Mouse (Mus musculus) kidney, adult 11 months (tissue): Measurements from ENCODE around the gene 2010111I01Rik.
"Not testable (repeated sequence)": the region's sequence is repeated elsewhere in the genome, so short reads cannot be mapped to it uniquely, and the experiment has no call there.

Experiments used
- DNase-seq: peaks from one replicate; pipeline ENCODE4 v3.0.0; 2022

2010111I01Rik gene

GRCm38 (mm10) chr13:63296300-63296699 lies 331.6 kb downstream of the 2010111I01Rik start:
- peak; percentile 60 for DNase-seq

GRCm38 (mm10) chr13:63297003-63297402 lies 332.3 kb downstream of the 2010111I01Rik start:
- DNase-seq, result no peak

DNA sequence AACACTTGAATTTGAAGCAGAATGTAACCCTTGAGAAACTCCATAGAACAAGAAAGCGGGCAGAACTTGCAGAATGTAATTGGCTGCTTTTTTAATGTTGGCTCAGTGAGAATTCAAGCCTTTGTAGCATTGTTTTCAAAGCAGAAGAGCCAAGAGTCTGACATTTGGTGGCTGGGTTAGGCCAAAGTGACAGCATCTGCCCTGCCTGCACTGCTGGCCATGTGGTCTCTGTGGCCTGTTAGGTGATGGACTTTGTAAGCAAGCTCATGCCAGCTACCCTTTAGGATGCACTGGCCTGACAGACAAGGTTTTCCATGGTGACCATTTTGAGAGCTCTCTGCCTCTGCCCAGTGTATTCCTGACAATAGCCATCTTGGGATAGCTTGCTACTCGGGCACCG lies 333.2 kb downstream of the 2010111I01Rik start:
- no peak for DNase-seq

DNA sequence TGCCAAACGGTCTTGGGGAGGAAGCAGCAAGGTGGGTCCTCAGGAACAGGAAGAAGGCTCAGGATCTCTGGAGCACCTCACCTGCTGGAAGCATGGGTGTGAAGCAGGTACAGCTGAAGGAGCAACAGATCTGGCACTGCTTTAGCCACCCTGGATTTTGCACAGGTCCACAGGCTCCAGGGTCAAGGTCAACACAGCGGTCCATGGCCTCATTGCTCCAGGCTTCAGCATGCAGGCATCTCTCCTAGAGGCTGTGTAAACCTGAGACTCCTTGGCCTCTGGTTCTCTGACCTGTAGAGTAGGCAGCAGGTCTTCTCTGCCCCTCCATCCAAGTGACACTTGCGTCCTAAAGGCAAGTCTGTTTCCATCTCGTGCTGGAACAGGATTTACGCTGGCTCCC lies 334.2 kb downstream of the 2010111I01Rik start:
- no peak for DNase-seq

- no peak for DNase-seq
Measured at GRCm38 (mm10) chr13:63300929-63301328, 336.2 kb downstream of the 2010111I01Rik start.

GRCm38 (mm10) chr13:63301764-63302209 lies 337.1 kb downstream of the 2010111I01Rik start:
- DNase-seq, result no peak

DNA sequence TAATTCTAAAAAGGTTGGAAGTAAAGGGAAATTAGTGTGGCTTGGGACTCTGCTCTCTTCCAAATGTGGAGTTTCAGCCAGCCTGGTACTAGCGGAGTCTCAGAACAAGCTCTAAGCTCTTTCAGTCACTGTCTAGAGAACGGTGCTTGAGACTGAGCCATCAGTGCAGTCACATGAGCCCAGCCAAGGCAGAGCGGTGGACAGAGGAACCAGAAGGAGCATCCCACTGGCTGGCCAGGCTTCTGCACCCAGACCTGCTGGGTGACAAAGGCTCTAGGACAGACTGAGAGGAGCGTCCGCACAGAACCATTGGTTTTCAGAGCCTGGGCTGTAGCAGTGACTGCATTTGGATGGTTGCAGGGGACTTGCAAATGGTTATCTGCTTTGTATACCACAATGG lies 337.7 kb downstream of the 2010111I01Rik start:
- no peak for DNase-seq

GRCm38 (mm10) chr13:63304124-63304792 lies 339.6 kb downstream of the 2010111I01Rik start:
- no peak for DNase-seq

- no peak for DNase-seq
Measured at GRCm38 (mm10) chr13:63304799-63305159, 340.1 kb downstream of the 2010111I01Rik start.

GRCm38 (mm10) chr13:63305160-63306011 lies 340.7 kb downstream of the 2010111I01Rik start:
- no peak for DNase-seq

DNA sequence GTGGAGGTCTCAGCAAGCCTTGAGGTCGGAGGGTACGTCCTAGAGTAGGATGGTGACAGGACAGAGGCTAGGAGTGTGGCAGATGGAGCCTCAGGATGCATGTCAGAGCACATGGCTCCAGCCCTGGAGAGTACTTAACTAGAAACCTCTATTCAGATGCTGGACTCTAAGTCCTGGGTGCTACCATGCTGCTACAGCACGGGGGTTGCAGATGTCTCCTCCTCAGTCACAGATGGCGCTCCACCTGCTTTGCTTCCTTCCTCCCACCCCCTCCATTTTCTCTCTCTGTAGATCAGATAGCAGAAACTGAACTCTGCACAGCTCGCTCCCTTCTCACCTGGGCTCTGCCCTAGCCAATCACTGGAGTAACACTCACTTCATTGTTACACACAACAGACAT lies 342.1 kb downstream of the 2010111I01Rik start:
- no peak for DNase-seq

DNA sequence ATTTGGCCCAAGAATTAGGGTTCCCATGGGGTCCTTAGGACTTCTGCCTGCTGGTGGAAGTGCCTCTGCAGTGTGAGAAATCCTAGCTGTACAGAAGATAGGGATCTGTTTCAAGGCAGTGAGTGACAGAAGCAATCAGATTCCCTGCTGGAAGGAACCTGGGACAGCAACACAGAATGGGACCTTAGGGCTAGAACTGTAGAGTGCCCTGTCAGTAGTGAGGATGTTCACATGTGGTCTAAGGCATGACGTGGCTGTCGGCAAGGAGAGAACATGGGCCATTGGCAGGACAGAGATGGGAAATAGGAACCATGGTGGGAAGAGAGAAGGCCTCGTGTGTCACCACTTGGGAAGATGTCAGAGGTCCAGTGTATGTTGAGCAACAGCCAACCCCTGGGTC lies 344.9 kb downstream of the 2010111I01Rik start:
- no peak for DNase-seq

DNA sequence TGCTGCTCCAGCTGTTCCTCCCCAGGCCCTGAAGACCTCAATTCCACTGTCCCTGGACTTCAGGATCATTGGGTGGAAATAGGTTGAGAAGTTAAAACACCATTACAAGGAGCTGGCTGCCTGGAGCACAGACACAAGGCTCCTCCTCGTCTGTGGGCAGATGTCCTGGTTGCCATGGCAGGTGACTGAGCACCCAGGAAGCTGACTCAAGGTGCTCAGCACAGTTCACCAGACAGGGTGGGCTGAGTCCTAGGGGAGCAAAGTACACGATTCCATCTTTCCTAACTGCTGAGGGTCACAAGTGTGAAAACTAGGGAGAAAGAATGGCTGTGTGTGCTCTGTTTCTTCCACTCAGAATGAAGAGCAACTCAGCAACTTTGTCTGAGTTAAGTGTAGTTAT lies 346.5 kb downstream of the 2010111I01Rik start:
- DNase-seq, result peak; percentile 43

- peak; percentile 69 for DNase-seq
Measured at GRCm38 (mm10) chr13:63313247-63313646, 348.6 kb downstream of the 2010111I01Rik start.

GRCm38 (mm10) chr13:63313748-63314607 lies 349.3 kb downstream of the 2010111I01Rik start:
- no peak for DNase-seq

DNA sequence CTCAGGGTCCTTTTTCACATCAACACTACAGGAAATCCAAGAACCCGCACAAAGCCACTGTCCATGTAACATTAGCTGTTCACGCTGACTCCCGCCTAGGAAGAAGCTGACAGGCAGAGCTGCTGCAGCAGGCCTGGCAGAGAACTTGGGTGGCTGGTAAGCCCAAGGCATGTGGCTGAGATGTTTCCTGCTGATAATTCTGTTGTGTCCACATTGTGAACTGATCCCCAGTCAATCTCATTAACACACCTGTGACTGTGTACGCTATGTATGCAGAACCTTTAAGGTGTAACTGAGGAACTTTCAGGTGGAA lies 349.9 kb downstream of the 2010111I01Rik start:
- no peak for DNase-seq

GRCm38 (mm10) chr13:63315111-63315510 lies 350.4 kb downstream of the 2010111I01Rik start:
- DNase-seq, result not testable (repeated sequence)

DNA sequence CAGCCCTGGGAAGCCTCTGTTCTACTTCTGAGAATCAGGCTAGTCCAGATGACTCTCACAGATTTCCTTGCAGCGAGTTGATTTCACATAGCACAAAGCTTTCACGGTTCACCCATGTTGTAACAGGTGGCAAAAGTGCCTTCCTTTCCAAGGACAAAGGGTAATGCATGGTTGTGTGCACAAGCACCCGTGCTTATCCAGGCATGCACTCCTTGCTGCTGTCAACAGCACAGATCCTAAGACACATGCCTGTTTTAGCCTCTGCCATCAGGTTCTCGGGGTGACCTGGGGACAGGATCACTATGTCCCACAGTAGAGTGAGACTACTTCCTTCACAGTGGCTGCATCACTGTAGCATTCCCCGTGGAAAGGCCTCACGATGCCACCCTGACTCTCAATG lies 351.1 kb downstream of the 2010111I01Rik start:
- peak; percentile 63 for DNase-seq

- no peak for DNase-seq
Measured at GRCm38 (mm10) chr13:63316407-63316806, 351.7 kb downstream of the 2010111I01Rik start.

- DNase-seq, result peak; percentile 7
Measured at GRCm38 (mm10) chr13:63317681-63318104, 353.0 kb downstream of the 2010111I01Rik start.

DNA sequence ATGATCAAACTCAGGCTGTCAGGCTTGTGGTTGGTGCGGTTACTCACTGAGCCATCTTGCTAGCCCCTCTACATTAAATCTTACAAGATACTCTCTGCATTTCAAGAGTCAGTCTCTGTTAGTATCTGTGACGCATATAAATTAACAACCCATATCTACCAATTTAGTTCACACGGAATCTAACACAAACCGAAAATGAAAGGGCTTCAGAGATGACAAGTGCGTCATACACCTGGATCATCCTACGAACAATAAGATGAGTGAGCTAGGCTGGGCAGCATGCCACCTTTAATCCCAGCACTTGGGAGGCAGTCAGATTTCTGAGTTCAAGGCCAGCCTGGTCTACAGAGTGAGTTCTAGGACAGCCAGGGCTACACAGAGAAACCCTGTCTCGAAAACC lies 355.1 kb downstream of the 2010111I01Rik start:
- DNase-seq, result no peak

- no peak for DNase-seq
Measured at GRCm38 (mm10) chr13:63321689-63322088, 357.0 kb downstream of the 2010111I01Rik start.

GRCm38 (mm10) chr13:63322756-63323155 lies 358.1 kb downstream of the 2010111I01Rik start:
- DNase-seq, result no peak
